Mouse (Mus musculus): Measurements from ENCODE around the gene Cyren.

Gene Cyren

DNA sequence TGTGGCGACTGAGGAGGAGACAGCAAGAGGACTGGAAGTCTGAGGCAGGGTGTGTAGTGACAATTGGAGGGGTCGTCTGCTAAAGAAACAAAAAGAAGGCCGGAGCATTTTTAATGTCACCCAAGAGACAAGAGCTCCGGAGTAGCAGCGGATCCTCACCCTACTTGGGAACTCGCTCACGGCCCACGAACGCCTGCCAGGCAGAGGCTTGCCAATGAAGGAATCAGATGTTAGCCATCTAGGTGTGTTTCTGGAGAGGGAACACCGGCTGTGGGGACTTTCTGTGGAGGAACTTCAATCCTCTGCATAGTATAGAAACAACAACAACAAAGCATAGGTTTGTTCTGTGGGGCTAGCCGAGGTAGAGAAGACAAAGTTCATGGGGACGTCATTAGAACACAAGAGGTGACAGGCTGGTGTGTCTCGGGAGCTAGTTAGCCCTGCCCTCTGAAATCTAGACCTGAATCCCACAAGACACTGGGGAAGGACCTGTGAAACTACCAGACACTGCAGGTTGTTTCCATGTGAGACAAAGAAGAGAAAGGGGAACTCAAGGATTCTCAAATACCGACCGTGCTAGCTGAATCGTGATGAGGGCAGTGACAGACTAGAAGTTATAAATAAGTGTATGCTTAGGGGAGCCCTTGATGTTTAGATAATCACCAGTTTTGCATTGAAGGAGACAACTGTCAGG is 10.4 kb downstream of the Cyren start:
- DNase-seq (ENCODE audit: low spot score): no peak

DNA sequence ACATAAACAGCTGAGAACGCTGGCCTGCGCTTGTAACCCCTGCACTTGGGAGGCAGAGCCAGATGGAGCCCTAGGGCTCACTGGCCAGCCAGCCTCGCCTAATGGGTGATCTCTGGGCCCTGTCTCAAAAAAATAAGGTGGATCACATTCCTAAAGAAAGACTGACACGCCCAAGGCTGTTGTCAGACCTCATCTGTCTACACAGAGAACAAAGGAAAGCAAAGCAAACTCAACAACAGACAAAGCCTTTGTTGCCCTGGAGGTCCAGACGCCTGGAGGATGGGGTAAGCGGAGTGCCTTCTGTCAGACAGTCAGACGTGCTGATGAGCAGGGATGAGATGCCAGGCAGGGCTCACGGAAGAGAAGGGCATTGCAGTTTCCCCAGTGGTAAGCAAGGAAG is 11.1 kb downstream of the Cyren start:
- DNase-seq (ENCODE audit: low spot score): no peak

DNA sequence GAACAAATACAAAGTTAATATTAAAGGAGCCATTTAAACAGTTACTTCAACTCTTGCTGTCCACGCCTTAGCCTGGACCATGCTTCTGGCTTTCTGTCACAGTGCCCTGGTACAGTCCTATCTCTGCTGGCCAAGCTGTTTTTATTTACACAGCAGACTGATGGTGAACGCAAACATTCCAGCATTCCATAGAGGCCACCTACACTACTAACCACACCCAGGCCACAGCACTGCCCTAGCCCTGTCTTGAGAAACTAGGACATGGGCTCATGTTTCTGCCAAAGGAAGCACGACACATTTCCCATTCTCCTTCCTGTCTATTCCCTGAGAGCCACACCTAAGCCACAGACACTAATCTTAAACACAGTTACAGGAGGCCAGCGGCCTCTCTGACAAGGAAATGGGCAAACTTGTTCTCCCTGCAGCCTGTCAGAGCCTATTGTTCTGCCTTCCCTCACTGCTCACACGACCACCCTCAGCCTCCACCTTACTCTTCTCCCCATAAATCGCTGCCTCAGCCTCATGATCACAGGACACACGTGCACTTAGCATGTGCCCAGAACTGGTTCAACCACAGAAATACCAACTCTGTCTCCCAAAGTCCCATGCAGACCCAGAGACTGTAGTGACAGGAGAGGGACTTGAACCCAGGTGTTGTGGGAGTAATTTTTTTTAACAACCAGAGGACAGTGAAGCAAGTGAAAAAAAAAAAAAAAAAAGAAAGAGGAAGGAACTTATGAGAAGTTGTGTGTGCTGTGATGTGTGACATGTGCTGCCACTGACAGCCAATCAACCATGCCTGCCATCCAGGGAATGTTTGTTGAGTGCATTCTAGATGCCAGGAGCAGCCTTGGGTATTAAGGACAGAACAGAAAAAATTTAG is 11.9 kb downstream of the Cyren start:
- no peak for DNase-seq (ENCODE audit: low spot score)

DNA sequence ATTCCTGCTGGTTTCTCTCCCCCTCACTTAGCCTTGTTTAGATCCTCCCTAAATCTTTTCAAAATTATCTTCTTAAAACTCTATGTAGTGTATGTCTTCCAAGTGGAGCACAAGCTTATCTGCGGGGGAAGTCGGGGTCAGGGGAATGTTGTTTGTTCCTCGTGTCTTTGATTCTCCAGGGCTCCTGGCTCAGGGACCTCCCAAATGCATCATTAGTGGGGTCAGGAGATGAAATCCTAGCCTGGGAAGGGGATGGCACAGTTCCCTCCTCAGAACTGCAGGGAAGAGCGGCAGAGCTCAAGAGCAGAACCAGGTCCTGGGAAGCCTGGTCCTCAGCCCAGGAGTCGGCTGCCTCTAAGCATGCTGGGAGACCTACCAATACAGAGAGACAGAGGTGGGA is 12.6 kb downstream of the Cyren start:
- no peak for DNase-seq (ENCODE audit: low spot score)

DNA sequence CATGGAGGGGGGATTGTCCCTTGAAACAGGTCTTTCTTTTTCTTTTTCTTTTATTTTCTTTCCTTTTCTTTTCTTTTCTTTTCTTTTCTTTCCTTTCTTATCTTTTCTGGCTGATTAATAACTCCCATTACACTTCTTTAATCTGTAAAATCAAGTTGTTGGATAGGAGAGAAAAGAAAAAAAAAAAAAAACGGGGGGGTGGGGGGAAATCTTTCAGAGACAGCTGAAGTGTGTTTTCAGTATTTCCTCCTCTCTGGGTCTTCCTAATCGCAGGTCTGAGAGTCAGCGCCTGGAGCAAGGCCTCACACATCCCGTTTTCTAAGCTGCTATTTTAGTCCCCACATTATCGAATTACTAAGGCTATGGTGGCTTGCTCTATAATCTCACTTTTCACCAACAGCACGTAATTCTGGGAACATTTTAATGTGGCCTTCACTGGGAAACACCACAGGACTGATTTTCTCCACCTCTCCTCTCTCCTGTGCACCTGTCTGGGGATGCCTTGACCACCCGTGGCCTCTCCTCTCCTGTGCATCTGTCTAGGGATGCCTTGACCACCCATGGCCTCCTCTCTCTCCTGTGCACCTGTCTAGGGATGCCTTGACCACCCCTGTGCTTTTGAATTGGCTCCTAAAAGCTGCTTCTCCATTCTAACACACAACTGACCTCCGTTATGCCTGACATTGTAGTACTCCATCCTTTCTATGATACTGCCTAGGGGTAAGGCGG is 13.9 kb downstream of the Cyren start:
- no peak for DNase-seq (ENCODE audit: low spot score)

DNA sequence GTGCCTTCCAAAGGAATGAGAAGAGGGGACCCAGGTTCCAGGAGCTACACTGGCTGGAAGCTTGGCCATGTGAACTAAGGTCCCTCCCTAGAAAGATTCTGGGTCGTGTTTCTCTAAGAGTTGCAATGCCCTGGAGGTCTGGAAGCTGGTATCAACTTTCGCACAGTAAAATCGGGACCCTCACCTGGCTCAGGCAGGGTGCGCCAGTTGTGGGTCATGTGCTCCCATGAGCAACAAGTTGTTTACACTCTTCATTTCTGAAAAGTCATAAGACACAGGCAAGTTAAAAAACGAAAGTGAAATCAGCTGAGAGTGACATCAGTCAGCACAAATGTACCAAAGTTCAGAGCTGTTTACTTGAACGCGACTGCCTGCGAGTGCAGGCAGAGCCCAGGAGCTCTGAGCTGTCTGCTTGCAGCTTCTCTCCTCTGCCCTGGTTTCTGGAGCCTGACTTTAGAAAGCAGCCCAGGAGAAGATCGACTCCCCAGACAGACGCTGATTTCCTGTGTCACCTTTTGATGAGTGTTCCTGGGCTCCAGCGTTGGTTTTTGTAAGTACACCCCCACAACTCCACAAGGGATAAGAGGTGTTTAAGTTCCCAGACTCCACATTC is 15.0 kb downstream of the Cyren start, which contains the start of gene Tmem140:
Tmem140 (plus strand) TSS at position 356 of the 613 bp plus-strand sequence.
- no peak for DNase-seq (ENCODE audit: low spot score)

DNA sequence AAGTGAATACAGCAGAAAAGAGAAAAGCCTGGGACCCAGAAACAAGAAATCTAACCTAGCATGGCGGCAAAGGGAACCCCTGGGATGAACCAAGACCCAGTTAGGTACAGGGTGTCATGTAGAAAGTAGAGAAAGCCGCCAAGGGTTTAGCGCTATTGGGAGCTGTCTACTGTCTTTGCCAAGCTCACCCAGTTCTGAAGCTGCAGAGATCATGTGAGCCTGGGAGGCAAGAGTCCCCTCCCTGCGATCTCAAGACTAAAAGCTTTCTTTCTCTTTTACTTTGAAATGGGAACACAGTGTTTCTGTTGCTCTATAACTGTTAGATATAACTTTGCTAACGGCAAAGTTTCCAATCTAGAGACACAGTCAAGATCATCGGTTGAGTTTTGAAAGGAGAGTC is 15.5 kb downstream of the Cyren start:
- no peak for DNase-seq (ENCODE audit: low spot score)

DNA sequence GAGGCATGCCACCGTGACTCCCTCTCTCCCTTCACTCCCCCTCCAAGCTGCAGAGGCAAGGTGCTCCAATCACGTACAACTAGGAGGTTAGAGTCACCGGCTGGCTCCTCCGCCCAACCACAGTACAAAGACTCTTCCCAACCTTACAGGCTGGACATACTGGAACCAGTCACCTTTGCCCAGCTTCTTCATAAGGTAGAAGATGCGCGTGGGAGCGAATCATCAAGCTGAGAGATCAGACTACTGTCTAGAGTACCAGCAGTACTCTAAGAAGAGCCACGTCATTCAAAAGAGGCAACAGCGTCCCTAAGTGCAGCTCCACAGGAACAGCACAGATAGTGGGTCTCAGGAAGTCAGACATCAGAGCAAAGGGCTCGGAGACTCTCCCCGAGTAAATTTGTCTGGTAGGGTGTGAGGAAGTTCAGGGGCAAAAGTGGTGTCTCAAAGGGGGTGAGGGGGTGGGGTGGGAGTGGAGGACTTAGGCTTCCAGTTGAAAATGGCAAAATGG is 16.3 kb downstream of the Cyren start:
- no peak for DNase-seq (ENCODE audit: low spot score)

DNA sequence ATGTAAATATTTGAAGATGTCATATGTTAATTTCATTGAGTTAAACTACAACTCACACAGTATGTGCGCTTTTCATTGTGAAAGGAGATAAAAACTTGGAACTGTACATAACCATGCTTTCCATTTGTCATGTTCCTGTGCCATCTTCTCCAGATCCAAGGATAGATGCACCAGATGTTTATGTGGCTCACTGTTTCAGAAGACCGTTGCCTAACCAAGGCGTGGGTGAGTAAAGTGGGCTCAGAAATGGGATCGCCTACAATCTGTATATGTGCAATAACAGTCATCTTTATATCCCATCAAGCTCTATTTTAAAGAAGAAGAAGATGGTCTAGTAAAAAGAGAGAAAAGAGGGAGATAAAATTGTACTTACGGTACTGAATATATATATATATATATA is 45.5 kb downstream of the Cyren start:
- DNase-seq (ENCODE audit: low spot score): no peak

DNA sequence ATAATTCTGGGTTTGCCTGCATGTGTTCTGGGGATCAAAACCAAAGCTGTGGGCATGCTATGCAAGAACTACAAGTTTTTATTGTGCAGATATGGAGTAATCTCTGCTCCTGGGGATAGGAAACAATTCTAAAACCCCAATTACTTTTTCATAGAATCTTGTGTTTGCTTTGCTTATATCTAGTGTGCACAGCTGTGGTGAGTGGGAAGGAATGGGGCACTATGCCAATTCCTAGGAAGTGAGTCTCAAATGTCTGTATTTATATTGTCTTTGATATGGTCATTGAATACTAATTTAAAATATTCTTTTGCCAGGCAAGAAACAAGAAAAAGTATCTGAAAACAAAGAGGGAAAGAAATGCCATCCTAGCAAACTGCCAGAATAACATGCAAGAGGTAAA is 53.5 kb downstream of the Cyren start:
- no peak for DNase-seq (ENCODE audit: low spot score)

Data from urinary bladder, postnatal 25 days (tissue).